10 mouse cellular contexts compared by ENCODE assay signal in the genomic region with DNA sequence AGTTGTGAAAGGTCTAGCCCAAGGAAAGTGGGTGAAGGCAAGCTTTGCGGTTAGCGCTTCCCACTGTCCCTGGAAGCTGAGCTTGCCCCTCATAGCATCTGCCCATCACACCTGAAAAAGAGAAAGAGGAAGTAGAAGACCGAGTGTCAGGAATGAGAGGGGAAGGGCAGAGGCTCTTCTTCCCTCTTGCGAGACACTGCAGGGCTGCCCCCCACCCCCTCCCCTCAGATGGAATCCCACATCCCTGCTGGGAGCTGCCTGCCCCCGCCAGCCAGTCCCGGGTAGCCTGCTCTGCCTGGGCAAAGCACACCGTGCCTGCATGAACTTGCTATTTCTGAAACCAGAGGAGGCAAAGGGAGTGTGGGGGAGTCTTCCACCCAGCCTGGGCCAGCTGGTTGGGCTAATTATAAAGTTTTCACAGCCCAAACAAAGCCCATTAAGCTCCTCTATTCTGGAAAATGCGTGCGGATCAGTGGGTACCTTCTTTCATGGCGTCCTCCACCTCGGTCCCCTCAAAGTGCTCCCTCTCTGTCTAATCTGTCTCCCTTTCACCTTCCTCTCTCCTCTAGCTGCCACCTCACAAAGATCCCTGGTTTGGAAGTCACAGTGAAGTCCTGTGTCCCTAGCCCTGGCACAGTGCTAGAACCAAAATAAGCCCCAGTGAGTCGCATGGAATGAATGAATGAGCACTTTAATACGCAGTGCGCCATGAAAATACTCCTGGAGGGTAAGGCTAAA. TPM values are rescaled to one million over a fixed set of nuclear protein-coding genes. Genes with fewer than 3 reads are reported as not detected.
DNase-seq lines count a peak whose midpoint lies in the region; ATAC-seq and TF ChIP-seq lines count a peak whose summit lies in the region.
"Had no signal": no experiment of that assay in that cellular context is flagged by ENCODE, and none has a peak within 500 bp of the region (broad histone marks: within the 10 kb centered on the region; RNA-seq: fewer than 3 reads in every experiment).

No protein-coding gene starts in this region.

- peak overlapping the region; percentile 39 for H3K27ac ChIP-seq in embryonic facial prominence, embryonic 13.5 days
- H3K27ac ChIP-seq in heart, embryonic 11.5 days (ENCODE audit: low read depth, low read length), result no peak overlapping the region
- no peak overlapping the region for H3K27ac ChIP-seq in thymus, adult 2 months (ENCODE audit: control insufficient read depth, insufficient read depth, low read length)
- H3K27ac ChIP-seq in intestine, embryonic 16.5 days (ENCODE audit: low read length), result no peak overlapping the region

- no peaks in the 10 kb centered on the region for H3K36me3 ChIP-seq in embryonic facial prominence, embryonic 13.5 days
- H3K36me3 ChIP-seq in heart, embryonic 11.5 days (ENCODE audit: control insufficient read depth, insufficient read depth, low read length), result no peaks in the 10 kb centered on the region
- no peaks in the 10 kb centered on the region for H3K36me3 ChIP-seq in thymus, adult 2 months (ENCODE audit: control insufficient read depth, insufficient read depth, low read length)
- H3K36me3 ChIP-seq in intestine, embryonic 16.5 days (ENCODE audit: control insufficient read depth, insufficient read depth, low read length), result no peaks in the 10 kb centered on the region

- TF ChIP-seq CTCF in thymus, adult 2 months (IDR thresholded peaks at IDR 0.05; ENCODE audit: borderline replicate concordance, control insufficient read depth, extremely low read depth, insufficient read depth, low read length, poor library complexity), result no peak

- H3K9ac ChIP-seq in embryonic facial prominence, embryonic 13.5 days, result 0 out of 2 replicates have a peak overlapping the region, but pooled peaks have one; percentile 36
- peak overlapping the region; percentile 46; the same call in 1 of the 2 replicates for H3K9ac ChIP-seq in heart, embryonic 11.5 days (ENCODE audit: low read depth, low read length)
- no peak overlapping the region for H3K9ac ChIP-seq in intestine, embryonic 16.5 days (ENCODE audit: low read depth, low read length)
- H3K9ac ChIP-seq: lung, embryonic 14.5 days had no signal

- peak overlapping the region; percentile 26 for H3K4me2 ChIP-seq in embryonic facial prominence, embryonic 13.5 days
- peak overlapping the region; percentile 56 for H3K4me2 ChIP-seq in heart, embryonic 11.5 days
- H3K4me2 ChIP-seq in intestine, embryonic 16.5 days (ENCODE audit: low read depth, low read length), result no peak overlapping the region
- H3K4me2 ChIP-seq: lung, embryonic 14.5 days had no signal

- no peak for TF ChIP-seq POLR2A in thymus, adult 2 months (IDR thresholded peaks at IDR 0.05; ENCODE audit: control insufficient read depth, extremely low read depth, insufficient read depth, low read length, poor library complexity)

- H3K4me1 ChIP-seq in embryonic facial prominence, embryonic 13.5 days, result no peaks in the 10 kb centered on the region
- H3K4me1 ChIP-seq in heart, embryonic 11.5 days (ENCODE audit: control insufficient read depth, insufficient read depth, low read length), result peaks cover 6% of the 10 kb centered on the region; the same call in 1 of the 2 replicates
- H3K4me1 ChIP-seq in thymus, adult 2 months (replicated peaks; ENCODE audit: control insufficient read depth, insufficient read depth, low read length), result peaks cover 14% of the 10 kb centered on the region
- no peaks in the 10 kb centered on the region for H3K4me1 ChIP-seq in intestine, embryonic 16.5 days (ENCODE audit: control insufficient read depth, insufficient read depth, low read length)

- peak; percentile 19 for DNase-seq in layer of hippocampus, adult 11-12 months (ENCODE audit: low spot score)
- no peak for DNase-seq in layer of hippocampus, postnatal 14 days (ENCODE audit: low spot score in 2 of 2)
- no peak for DNase-seq in thymus, adult 2 months
- DNase-seq in thymus, adult 18-20 months, result no peak
- DNase-seq: lung, embryonic 14.5 days had no signal

- no peaks in the 10 kb centered on the region for H3K9me3 ChIP-seq in embryonic facial prominence, embryonic 13.5 days
- H3K9me3 ChIP-seq in heart, embryonic 11.5 days (replicated peaks; ENCODE audit: control insufficient read depth, low read length), result no peaks in the 10 kb centered on the region
- H3K9me3 ChIP-seq in intestine, embryonic 16.5 days (ENCODE audit: control insufficient read depth, low read length), result no peaks in the 10 kb centered on the region

- 25% methylated on average over 14 of the region's 14 CpGs for WGBS in embryonic facial prominence, embryonic 13.5 days
- WGBS in heart, embryonic 11.5 days (ENCODE audit: insufficient replicate concordance), result 21% methylated on average over 14 of the region's 14 CpGs
- 42% methylated on average over 14 of the region's 14 CpGs for WGBS in thymus, adult 2 months
- whole genome bisulfite sequencing in intestine, embryonic 16.5 days, result 38% methylated on average over 14 of the region's 14 CpGs

- H3K4me3 ChIP-seq in embryonic facial prominence, embryonic 13.5 days, result no peak overlapping the region
- no peak overlapping the region for H3K4me3 ChIP-seq in heart, embryonic 11.5 days (ENCODE audit: low read depth, low read length)
- no peak overlapping the region for H3K4me3 ChIP-seq in thymus, adult 2 months (ENCODE audit: control insufficient read depth, insufficient read depth, low read length)
- H3K4me3 ChIP-seq in intestine, embryonic 16.5 days (ENCODE audit: low read length), result no peak overlapping the region
- H3K4me3 ChIP-seq: erythroblast, embryonic 14.5 days had no signal

- H3K27me3 ChIP-seq in embryonic facial prominence, embryonic 13.5 days, result no peaks in the 10 kb centered on the region
- no peaks in the 10 kb centered on the region for H3K27me3 ChIP-seq in heart, embryonic 11.5 days (ENCODE audit: control insufficient read depth, insufficient read depth, low read length)
- no peaks in the 10 kb centered on the region; the same call in 1 of the 2 replicates for H3K27me3 ChIP-seq in thymus, adult 2 months (ENCODE audit: control insufficient read depth, insufficient read depth, low read length)
- H3K27me3 ChIP-seq in intestine, embryonic 16.5 days (replicated peaks; ENCODE audit: control insufficient read depth, insufficient read depth, low read length), result no peaks in the 10 kb centered on the region

- peak; percentile 75; the same call in 1 of the 2 replicates for ATAC-seq in embryonic facial prominence, embryonic 13.5 days (ENCODE audit: insufficient number of reproducible peaks, insufficient read depth, low FRiP score, low TSS enrichment, low read depth)
- no peak; the same call in 1 of the 2 replicates for ATAC-seq in heart, embryonic 11.5 days (replicated peaks; ENCODE audit: insufficient number of reproducible peaks, low FRiP score, low TSS enrichment)
- peak; percentile 82 for ATAC-seq in megakaryocyte progenitor cell, adult 5-6 weeks (replicated peaks; ENCODE audit: poor library complexity)
- ATAC-seq in intestine, embryonic 16.5 days, result no peak

RNA-seq across cellular contexts. Expression of a gene that starts 20.0 kb away (rescaled TPM):
- under 1 TPM in 1 of 2 experiments, not detected in 1; 0.36 TPM for total RNA-seq in layer of hippocampus, postnatal 14 days (2021)
- 1.8 and 2.2 TPM in 2 replicates for polyA plus RNA-seq in embryonic facial prominence, embryonic 13.5 days (2015; fragmentation: Nextera tagmentation; extraction: Ambion mirVana)
- 1.4 and 1.8 TPM in 2 replicates for polyA plus RNA-seq in heart, embryonic 11.5 days (2014; fragmentation: Nextera tagmentation; extraction: Ambion mirVana)
- 81.4 and 86.3 TPM in 2 replicates for total RNA-seq in megakaryocyte progenitor cell, adult 5-6 weeks (2015)
- total RNA-seq in megakaryocyte progenitor cell, adult 5-6 weeks (2017), result 57.5 and 65.8 TPM in 2 replicates
- 17.2 and 19.5 TPM in 2 replicates for polyA plus RNA-seq in thymus, adult 2 months (2012; rRNA removed)
- polyA plus RNA-seq in intestine, embryonic 16.5 days (2015; fragmentation: Nextera tagmentation; extraction: Ambion mirVana), result 0.56 and 1.3 TPM in 2 replicates

RNA-seq across cellular contexts. Expression of a gene that starts 34.8 kb away (rescaled TPM):
- 100 to 1,000 TPM; 126 to 129 TPM for total RNA-seq in layer of hippocampus, postnatal 14 days (2021)
- polyA plus RNA-seq in embryonic facial prominence, embryonic 13.5 days (2015; fragmentation: Nextera tagmentation; extraction: Ambion mirVana), result 29.2 and 31.7 TPM in 2 replicates
- 32.8 and 35.7 TPM in 2 replicates for polyA plus RNA-seq in heart, embryonic 11.5 days (2014; fragmentation: Nextera tagmentation; extraction: Ambion mirVana)
- total RNA-seq in megakaryocyte progenitor cell, adult 5-6 weeks (2015), result 83.1 and 84.9 TPM in 2 replicates
- 122 and 126 TPM in 2 replicates for total RNA-seq in megakaryocyte progenitor cell, adult 5-6 weeks (2017)
- 65.1 and 72.8 TPM in 2 replicates for polyA plus RNA-seq in thymus, adult 2 months (2012; rRNA removed)
- 14.4 and 22.9 TPM in 2 replicates for polyA plus RNA-seq in intestine, embryonic 16.5 days (2015; fragmentation: Nextera tagmentation; extraction: Ambion mirVana)

Comparison
In these comparisons a context has a peak if more than half of its experiments do, and no peak if none do; other contexts are left out.
1. ATAC-seq: peak in embryonic facial prominence, embryonic 13.5 days (single experiment) and megakaryocyte progenitor cell, adult 5-6 weeks (single experiment); none in heart, embryonic 11.5 days (single experiment) and intestine, embryonic 16.5 days (single experiment).